Mouse (Mus musculus): ENCODE measurements around the gene Slc4a8. TPM values are rescaled to one million over a fixed set of nuclear protein-coding genes. Genes with fewer than 3 reads are reported as not detected.
"Not testable (repeated sequence)": the region's sequence is repeated elsewhere in the genome, so short reads cannot be mapped to it uniquely, and the experiment has no call there.

Gene Slc4a8
- polyA plus RNA-seq, 1 experiment from 2014 or later, result 7.1 TPM

DNA sequence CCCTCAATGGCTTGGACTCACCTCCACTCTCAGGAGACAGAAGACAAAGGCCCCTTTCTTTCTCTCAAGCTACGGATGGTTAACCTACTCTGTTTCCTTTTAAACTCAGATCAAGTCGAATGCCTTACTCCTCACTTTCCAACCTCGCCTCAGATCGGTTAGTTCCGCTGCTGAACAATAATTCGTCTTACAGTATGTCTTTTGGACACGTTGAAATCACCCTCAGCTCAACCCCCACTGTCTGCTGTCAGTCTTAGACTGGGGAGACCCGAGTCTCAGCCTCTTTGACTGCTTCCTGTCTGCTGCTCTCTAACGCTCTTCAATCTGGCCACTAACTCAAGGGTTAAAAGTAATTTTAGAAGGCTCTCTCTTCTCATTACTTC lies 520 bp upstream of the Slc4a8 start:
- peak; percentile 86 for DNase-seq (ENCODE audit: low spot score, missing footprints)
- Histone ChIP-seq H3K9ac (ENCODE audit: low read length) (peak overlapping the region; percentile 66), H3K9me3 (ENCODE audit: control insufficient read depth, low read length) (no peaks in the 10 kb centered on the region), H3K4me1 (ENCODE audit: control insufficient read depth, insufficient read depth, low read length) (peaks cover 15% of the 10 kb centered on the region), H3K4me3 (ENCODE audit: low read depth, low read length) (peak overlapping the region; percentile 56), H3K36me3 (ENCODE audit: control insufficient read depth, insufficient read depth, low read length) (no peaks in the 10 kb centered on the region), H3K27me3 (ENCODE audit: control insufficient read depth, insufficient read depth, low read length) (peaks cover 5% of the 10 kb centered on the region; the same call in 1 of the 2 replicates), H3K27ac (ENCODE audit: low read depth, low read length) (peak overlapping the region; percentile 59), H3K4me2 (peak overlapping the region; percentile 80)
- ATAC-seq (ENCODE audit: low FRiP score), result 0 out of 2 replicates have a peak, but pooled peaks have one; percentile 31
- 19% methylated on average over 9 of the region's 9 CpGs for WGBS

DNA sequence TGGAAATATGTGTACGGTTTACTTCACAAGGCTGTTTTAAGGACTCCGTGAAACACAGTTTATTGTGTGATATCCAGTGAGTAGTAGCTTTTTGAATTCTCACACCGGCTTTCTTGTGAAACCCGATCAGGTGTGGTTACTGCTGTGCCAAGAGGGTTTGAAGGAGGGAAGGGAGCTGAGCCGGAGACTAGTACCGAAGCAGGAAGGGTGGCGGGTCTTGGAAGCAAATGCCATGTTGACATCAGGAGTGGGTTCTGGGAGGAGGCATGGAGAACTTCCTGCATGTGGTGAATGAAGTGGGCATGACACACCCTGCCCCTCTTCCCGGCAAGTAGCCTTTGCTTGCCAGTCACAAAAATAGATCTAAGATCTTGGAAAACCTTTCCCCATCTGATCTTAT lies 1.1 kb downstream of the Slc4a8 start:
- peak overlapping the region; percentile 56; the same call in 1 of the 2 replicates for H3K4me3 ChIP-seq (ENCODE audit: low read depth, low read length)
- peaks cover 5% of the 10 kb centered on the region; the same call in 1 of the 2 replicates for H3K27me3 ChIP-seq (ENCODE audit: control insufficient read depth, insufficient read depth, low read length)
- peaks cover 15% of the 10 kb centered on the region for H3K4me1 ChIP-seq (ENCODE audit: control insufficient read depth, insufficient read depth, low read length)
- 57% methylated on average over 8 of the region's 8 CpGs for WGBS
- H3K9ac ChIP-seq (ENCODE audit: low read length), result peak overlapping the region; percentile 66; the same call in 1 of the 2 replicates
- H3K4me2 ChIP-seq, result peak overlapping the region; percentile 80
- DNase-seq (ENCODE audit: low spot score, missing footprints), result peak; percentile 80
- no peaks in the 10 kb centered on the region for H3K9me3 ChIP-seq (ENCODE audit: control insufficient read depth, low read length)
- H3K36me3 ChIP-seq (ENCODE audit: control insufficient read depth, insufficient read depth, low read length), result no peaks in the 10 kb centered on the region
- ATAC-seq (ENCODE audit: low FRiP score), result no peak
- H3K27ac ChIP-seq (ENCODE audit: low read depth, low read length), result no peak overlapping the region

DNA sequence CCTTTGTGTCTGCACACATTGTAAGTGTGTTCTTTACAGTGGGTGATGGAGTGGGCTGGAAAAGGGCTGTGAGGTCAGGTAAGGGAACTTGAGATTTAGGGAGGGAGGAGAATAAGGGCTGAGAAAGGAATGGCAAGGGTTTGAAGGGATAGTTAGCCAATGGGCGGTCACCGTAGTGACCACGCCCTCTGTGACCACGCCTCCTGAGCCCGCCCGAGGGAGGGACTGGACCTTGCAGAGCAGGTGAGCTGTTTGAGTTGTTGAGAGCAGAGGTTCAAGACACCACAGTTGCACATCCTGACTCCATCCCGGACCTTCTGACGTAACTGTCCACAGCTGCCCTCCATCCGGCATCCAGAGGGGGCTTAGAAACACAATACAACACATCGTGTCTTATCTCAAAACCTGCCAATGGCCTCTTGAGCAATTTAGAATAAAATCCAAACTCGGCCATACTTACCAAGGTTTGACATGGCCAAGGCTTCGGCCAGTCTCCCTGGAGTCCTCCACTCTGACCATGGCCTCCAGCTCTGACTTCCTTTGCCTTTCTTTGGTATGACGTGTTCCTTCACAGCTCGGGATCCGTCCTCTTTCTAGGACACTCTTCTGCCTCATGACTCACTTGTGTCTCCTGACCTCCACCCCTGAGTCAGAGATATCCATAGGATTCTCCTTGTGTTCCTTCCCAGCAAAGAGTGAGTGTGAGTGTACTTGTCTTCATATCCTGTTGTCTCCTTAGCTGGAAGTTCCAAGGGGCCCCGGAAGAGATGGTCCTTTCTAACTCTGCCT lies 2.8 kb downstream of the Slc4a8 start:
- Histone ChIP-seq H3K4me2 (no peak overlapping the region), H3K9ac (ENCODE audit: low read length) (no peak overlapping the region), H3K36me3 (ENCODE audit: control insufficient read depth, insufficient read depth, low read length) (no peaks in the 10 kb centered on the region), H3K27ac (ENCODE audit: low read depth, low read length) (no peak overlapping the region), H3K27me3 (ENCODE audit: control insufficient read depth, insufficient read depth, low read length) (peaks cover 5% of the 10 kb centered on the region; the same call in 1 of the 2 replicates), H3K4me3 (ENCODE audit: low read depth, low read length) (no peak overlapping the region), H3K4me1 (ENCODE audit: control insufficient read depth, insufficient read depth, low read length) (peaks cover 15% of the 10 kb centered on the region), H3K9me3 (ENCODE audit: control insufficient read depth, low read length) (no peaks in the 10 kb centered on the region)
- DNase-seq (ENCODE audit: low spot score, missing footprints) (peak; percentile 21), ATAC-seq (ENCODE audit: low FRiP score) (no peak)
- WGBS, result 87% methylated on average over 16 of the region's 16 CpGs

DNA sequence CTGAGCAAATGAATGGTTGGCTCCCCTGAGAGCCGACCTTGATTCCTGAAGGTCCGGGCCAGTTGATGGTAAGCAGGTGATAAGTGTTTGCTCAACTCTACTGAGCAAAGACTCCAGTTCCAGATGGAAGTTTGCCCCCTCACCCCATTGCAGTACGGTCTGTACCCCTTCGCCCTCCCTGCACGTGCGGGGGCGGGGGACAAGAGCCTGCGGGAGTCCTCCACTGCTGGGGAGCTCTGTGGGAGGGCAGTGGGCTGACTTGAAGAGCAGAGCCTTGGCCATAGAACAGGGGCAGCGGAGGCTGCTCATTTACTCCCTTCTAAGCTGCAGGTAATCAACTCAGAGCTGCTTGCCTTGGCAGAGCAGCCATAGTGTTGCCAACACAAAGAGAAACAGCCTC lies 5.3 kb downstream of the Slc4a8 start:
- Histone ChIP-seq H3K36me3 (ENCODE audit: control insufficient read depth, insufficient read depth, low read length) (no peaks in the 10 kb centered on the region), H3K4me2 (no peak overlapping the region), H3K9ac (ENCODE audit: low read length) (no peak overlapping the region), H3K4me3 (ENCODE audit: low read depth, low read length) (no peak overlapping the region), H3K27ac (ENCODE audit: low read depth, low read length) (no peak overlapping the region), H3K27me3 (ENCODE audit: control insufficient read depth, insufficient read depth, low read length) (peaks cover 5% of the 10 kb centered on the region; the same call in 1 of the 2 replicates), H3K4me1 (ENCODE audit: control insufficient read depth, insufficient read depth, low read length) (peaks cover 8% of the 10 kb centered on the region; the same call in 1 of the 2 replicates), H3K9me3 (ENCODE audit: control insufficient read depth, low read length) (no peaks in the 10 kb centered on the region)
- DNase-seq (ENCODE audit: low spot score, missing footprints), result peak; percentile 78
- 73% methylated on average over 9 of the region's 9 CpGs for WGBS
- no peak for ATAC-seq (ENCODE audit: low FRiP score)

DNA sequence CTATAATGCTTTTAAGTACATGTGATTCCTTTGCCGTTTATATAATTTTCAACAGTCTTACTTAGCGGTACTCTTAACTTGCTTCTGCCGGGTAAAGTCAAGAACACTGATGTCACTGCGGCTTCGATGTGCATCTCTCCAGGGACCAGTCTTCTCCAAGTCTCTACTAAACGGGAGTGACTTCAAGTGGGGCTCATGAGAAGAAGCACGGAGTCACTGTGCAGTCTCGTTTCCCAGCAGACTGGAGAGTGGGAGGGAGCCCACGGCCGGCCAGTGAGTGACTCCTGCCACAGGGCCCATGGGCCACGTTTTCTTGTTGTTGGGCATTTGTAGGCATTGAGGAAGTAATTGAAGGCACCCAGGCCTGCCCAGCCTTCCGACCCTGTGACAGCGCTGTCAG lies 6.3 kb downstream of the Slc4a8 start:
- no peak overlapping the region for H3K4me2 ChIP-seq
- 89% methylated on average over 13 of the region's 13 CpGs for WGBS
- no peak overlapping the region for H3K4me3 ChIP-seq (ENCODE audit: low read depth, low read length)
- no peaks in the 10 kb centered on the region for H3K9me3 ChIP-seq (ENCODE audit: control insufficient read depth, low read length)
- peaks cover under 1% of the 10 kb centered on the region; the same call in 1 of the 2 replicates for H3K4me1 ChIP-seq (ENCODE audit: control insufficient read depth, insufficient read depth, low read length)
- peaks cover 3% of the 10 kb centered on the region; the same call in 1 of the 2 replicates for H3K27me3 ChIP-seq (ENCODE audit: control insufficient read depth, insufficient read depth, low read length)
- no peak overlapping the region for H3K27ac ChIP-seq (ENCODE audit: low read depth, low read length)
- no peak for ATAC-seq (ENCODE audit: low FRiP score)
- peak; percentile 33 for DNase-seq (ENCODE audit: low spot score, missing footprints)
- H3K36me3 ChIP-seq (ENCODE audit: control insufficient read depth, insufficient read depth, low read length), result no peaks in the 10 kb centered on the region
- H3K9ac ChIP-seq (ENCODE audit: low read length), result no peak overlapping the region

DNA sequence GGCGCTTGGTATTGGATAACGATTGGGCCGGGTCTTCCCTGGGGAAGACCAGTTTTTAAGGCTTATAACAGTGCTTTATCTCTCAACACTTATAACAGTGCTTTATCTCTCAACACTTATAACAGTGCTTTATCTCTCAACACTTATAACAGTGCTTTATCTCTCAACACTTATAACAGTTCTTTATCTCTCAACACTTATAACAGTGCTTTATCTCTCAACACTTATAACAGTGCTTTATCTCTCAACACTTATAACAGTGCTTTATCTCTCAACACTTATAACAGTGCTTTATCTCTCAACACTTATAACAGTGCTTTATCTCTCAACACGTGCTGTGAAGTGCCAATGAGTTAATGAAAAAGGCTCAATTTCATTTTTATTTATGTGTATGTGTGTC lies 7.5 kb downstream of the Slc4a8 start:
- not testable (repeated sequence) for DNase-seq (ENCODE audit: low spot score, missing footprints); H3K4me3 ChIP-seq (ENCODE audit: low read depth, low read length); H3K27ac ChIP-seq (ENCODE audit: low read depth, low read length); H3K9me3 ChIP-seq (ENCODE audit: control insufficient read depth, low read length); H3K4me1 ChIP-seq (ENCODE audit: control insufficient read depth, insufficient read depth, low read length); H3K4me2 ChIP-seq; H3K9ac ChIP-seq (ENCODE audit: low read length); ATAC-seq (ENCODE audit: low FRiP score); H3K27me3 ChIP-seq (ENCODE audit: control insufficient read depth, insufficient read depth, low read length); H3K36me3 ChIP-seq (ENCODE audit: control insufficient read depth, insufficient read depth, low read length)
- 94% methylated on average over 4 of the region's 4 CpGs for WGBS

DNA sequence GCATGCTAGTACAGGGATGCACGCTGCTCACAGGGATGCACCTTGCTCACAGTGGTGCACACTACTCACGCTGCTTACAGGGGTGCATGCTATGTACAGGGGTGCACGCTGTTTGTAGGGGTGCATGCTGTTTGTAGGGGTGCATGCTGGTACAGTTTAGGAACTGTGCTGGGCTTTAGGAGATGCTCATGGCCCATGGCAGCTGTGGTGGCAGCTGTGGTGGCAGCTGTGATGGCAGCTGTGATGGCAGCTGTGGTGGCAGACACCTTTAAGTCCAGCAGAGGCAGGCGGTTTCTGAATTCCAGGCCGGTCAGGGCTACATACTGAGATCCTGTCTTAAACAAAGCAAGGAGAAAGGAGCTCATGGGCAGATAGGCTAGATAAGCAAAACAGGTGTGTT lies 8.8 kb downstream of the Slc4a8 start:
- DNase-seq (ENCODE audit: low spot score, missing footprints) (peak; percentile 37), ATAC-seq (ENCODE audit: low FRiP score) (no peak)
- Histone ChIP-seq H3K36me3 (ENCODE audit: control insufficient read depth, insufficient read depth, low read length) (no peaks in the 10 kb centered on the region), H3K9ac (ENCODE audit: low read length) (no peak overlapping the region), H3K9me3 (ENCODE audit: control insufficient read depth, low read length) (no peaks in the 10 kb centered on the region), H3K4me2 (no peak overlapping the region), H3K27me3 (ENCODE audit: control insufficient read depth, insufficient read depth, low read length) (no peaks in the 10 kb centered on the region), H3K4me1 (ENCODE audit: control insufficient read depth, insufficient read depth, low read length) (no peaks in the 10 kb centered on the region), H3K27ac (ENCODE audit: low read depth, low read length) (no peak overlapping the region), H3K4me3 (ENCODE audit: low read depth, low read length) (no peak overlapping the region)
- WGBS, result 94% methylated on average over 5 of the region's 5 CpGs

DNA sequence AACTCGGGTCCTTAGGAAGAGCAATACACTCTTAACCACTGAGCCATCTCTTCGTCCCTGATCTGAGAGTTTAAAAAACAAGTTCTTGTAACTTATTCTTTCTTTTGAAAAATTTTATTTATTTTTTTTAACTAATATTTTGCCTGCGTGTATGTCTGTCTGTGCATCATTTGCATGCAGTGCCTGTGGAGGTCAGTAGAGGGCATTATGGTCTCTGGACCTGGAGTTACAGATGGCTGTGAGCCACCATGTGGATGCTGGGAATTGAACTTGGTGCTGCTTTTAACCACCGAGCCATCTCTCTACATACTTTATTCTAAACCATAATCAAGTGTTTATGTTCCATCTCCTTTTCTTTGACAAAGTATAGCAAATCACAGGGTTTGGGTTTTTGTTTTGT lies 11.1 kb downstream of the Slc4a8 start:
- no peak overlapping the region for H3K27ac ChIP-seq (ENCODE audit: low read depth, low read length)
- no peak overlapping the region for H3K4me3 ChIP-seq (ENCODE audit: low read depth, low read length)
- WGBS, result 94% methylated on average over 4 of the region's 4 CpGs
- no peaks in the 10 kb centered on the region for H3K27me3 ChIP-seq (ENCODE audit: control insufficient read depth, insufficient read depth, low read length)
- H3K36me3 ChIP-seq (ENCODE audit: control insufficient read depth, insufficient read depth, low read length), result no peaks in the 10 kb centered on the region
- no peak for ATAC-seq (ENCODE audit: low FRiP score)
- no peak overlapping the region for H3K4me2 ChIP-seq
- no peaks in the 10 kb centered on the region for H3K9me3 ChIP-seq (ENCODE audit: control insufficient read depth, low read length)
- no peaks in the 10 kb centered on the region for H3K4me1 ChIP-seq (ENCODE audit: control insufficient read depth, insufficient read depth, low read length)
- DNase-seq (ENCODE audit: low spot score, missing footprints), result no peak
- H3K9ac ChIP-seq (ENCODE audit: low read length), result no peak overlapping the region

DNA sequence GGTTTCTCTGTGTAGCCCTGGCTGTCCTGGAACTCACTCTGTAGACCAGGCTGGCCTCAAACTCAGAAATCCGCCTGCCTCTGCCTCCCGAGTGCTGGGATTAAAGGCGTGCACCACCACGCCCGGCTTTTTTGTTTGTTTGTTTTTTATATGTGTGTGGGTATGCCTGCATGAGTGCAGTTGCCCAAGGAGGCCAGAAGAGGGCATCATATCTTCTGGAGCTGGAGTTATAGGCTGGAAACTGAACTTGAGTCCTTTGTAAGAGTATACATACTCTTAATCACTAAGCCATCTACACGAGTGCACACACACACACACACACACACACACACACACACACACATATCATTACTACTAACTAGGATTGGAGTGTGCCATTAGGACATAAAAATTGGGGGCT lies 12.3 kb downstream of the Slc4a8 start:
- H3K4me1 ChIP-seq (ENCODE audit: control insufficient read depth, insufficient read depth, low read length), result not testable (repeated sequence)
- WGBS, result 94% methylated on average over 6 of the region's 6 CpGs

More for the DNA sequence above, 12.3 kb downstream of the Slc4a8 start:
- H3K9ac ChIP-seq (ENCODE audit: low read length); H3K4me2 ChIP-seq; H3K9me3 ChIP-seq (ENCODE audit: control insufficient read depth, low read length); ATAC-seq (ENCODE audit: low FRiP score); H3K4me3 ChIP-seq (ENCODE audit: low read depth, low read length); H3K27me3 ChIP-seq (ENCODE audit: control insufficient read depth, insufficient read depth, low read length); H3K36me3 ChIP-seq (ENCODE audit: control insufficient read depth, insufficient read depth, low read length); DNase-seq (ENCODE audit: low spot score, missing footprints); H3K27ac ChIP-seq (ENCODE audit: low read depth, low read length): not testable (repeated sequence)

Data from midbrain, embryonic 11.5 days (tissue).